Comparison of ENCODE assay signal across 15 mouse cellular contexts in genomic region chr13:30762224-30762623, GRCm38 (mm10). TPM values are rescaled to one million over a fixed set of nuclear protein-coding genes. Genes with fewer than 3 reads are reported as not detected.
"Had no signal": no experiment of that assay in that cellular context is flagged by ENCODE, and none has a peak within 500 bp of the region (broad histone marks: within the 10 kb centered on the region; RNA-seq: fewer than 3 reads in every experiment).

No protein-coding gene starts in this region.

- DNase-seq: liver, postnatal 0 days; lung, adult 2 months; lung, postnatal 14 days; lung, postnatal 36 days; right cerebral cortex, postnatal 14 days; thymus, postnatal 14 days had no signal

- H3K36me3 ChIP-seq: liver, embryonic 15.5 days; lung, embryonic 15.5 days; midbrain, embryonic 13.5 days; midbrain, embryonic 15.5 days; neural tube, embryonic 12.5 days had no signal

- H3K4me1 ChIP-seq: liver, embryonic 15.5 days; midbrain, embryonic 13.5 days; midbrain, embryonic 15.5 days; neural tube, embryonic 12.5 days had no signal

- H3K27me3 ChIP-seq: liver, embryonic 15.5 days; lung, embryonic 15.5 days; midbrain, embryonic 13.5 days; midbrain, embryonic 15.5 days; neural tube, embryonic 12.5 days had no signal

- H3K4me3 ChIP-seq: liver, embryonic 15.5 days; lung, embryonic 15.5 days; megakaryocyte, embryonic 14.5 days; midbrain, embryonic 13.5 days; midbrain, embryonic 15.5 days; neural tube, embryonic 12.5 days had no signal

- H3K9ac ChIP-seq: liver, embryonic 15.5 days; liver, postnatal 0 days; lung, embryonic 15.5 days; midbrain, embryonic 13.5 days; midbrain, embryonic 15.5 days; neural tube, embryonic 12.5 days had no signal

- H3K4me2 ChIP-seq: liver, embryonic 15.5 days; lung, embryonic 15.5 days; midbrain, embryonic 11.5 days; midbrain, embryonic 13.5 days; midbrain, embryonic 15.5 days; neural tube, embryonic 12.5 days had no signal

- H3K27ac ChIP-seq: liver, embryonic 15.5 days; lung, embryonic 15.5 days; macrophage; midbrain, embryonic 13.5 days; midbrain, embryonic 15.5 days; neural tube, embryonic 12.5 days had no signal

- H3K9me3 ChIP-seq: liver, embryonic 15.5 days; lung, embryonic 15.5 days; megakaryocyte, embryonic 14.5 days; midbrain, embryonic 13.5 days; midbrain, embryonic 15.5 days; neural tube, embryonic 12.5 days had no signal

RNA-seq across cellular contexts. Expression of gene Irf4, which starts 13.2 kb away (rescaled TPM):
- polyA plus RNA-seq: neural tube, embryonic 14.5 days had no signal
